In genomic region chr7:113095092-113095491, GRCm38 (mm10) we compare ENCODE assay signal across 29 mouse cellular contexts.
"Had no signal": no experiment of that assay in that cellular context is flagged by ENCODE, and none has a peak within 500 bp of the region (broad histone marks: within the 10 kb centered on the region; RNA-seq: fewer than 3 reads in every experiment).

No protein-coding gene starts in this region.

- H3K27ac ChIP-seq: embryonic facial prominence, embryonic 10.5 days; embryonic facial prominence, embryonic 12.5 days; embryonic facial prominence, embryonic 13.5 days; embryonic facial prominence, embryonic 15.5 days; forebrain, embryonic 12.5 days; forebrain, embryonic 13.5 days; forebrain, embryonic 15.5 days; gastrocnemius, adult 2 months; heart, adult 2 months; heart, embryonic 10.5 days had no signal

- H3K4me3 ChIP-seq: embryonic facial prominence, embryonic 10.5 days; embryonic facial prominence, embryonic 12.5 days; embryonic facial prominence, embryonic 13.5 days; embryonic facial prominence, embryonic 15.5 days; erythroblast, embryonic 14.5 days; forebrain, embryonic 12.5 days; forebrain, embryonic 13.5 days; forebrain, embryonic 15.5 days; gastrocnemius, adult 2 months; heart, adult 2 months; heart, embryonic 10.5 days had no signal

- DNase-seq: cerebellum, adult 2 months; cerebellum, adult 8-10 months; cerebellum, adult 9-10 months; cerebellum, adult 9-11 months; cerebellum, postnatal 10 days; cerebellum, postnatal 14 days; cerebellum, postnatal 25 days; cerebellum, postnatal 36 days; embryo, embryonic 11 days; forebrain, postnatal 0 days; gastrocnemius, adult 2 months; gastrocnemius, postnatal 10 days; gastrocnemius, postnatal 14 days; gastrocnemius, postnatal 25 days; gastrocnemius, postnatal 36 days; heart, adult 11 months; heart, adult 18-20 months; heart, adult 2 months had no signal

- H3K9me3 ChIP-seq: embryonic facial prominence, embryonic 10.5 days; embryonic facial prominence, embryonic 12.5 days; embryonic facial prominence, embryonic 13.5 days; embryonic facial prominence, embryonic 15.5 days; forebrain, embryonic 12.5 days; forebrain, embryonic 13.5 days; forebrain, embryonic 15.5 days; heart, embryonic 10.5 days had no signal

- H3K27me3 ChIP-seq: embryonic facial prominence, embryonic 12.5 days; embryonic facial prominence, embryonic 13.5 days; embryonic facial prominence, embryonic 15.5 days; forebrain, embryonic 13.5 days; forebrain, embryonic 15.5 days had no signal

- H3K9ac ChIP-seq: embryonic facial prominence, embryonic 12.5 days; embryonic facial prominence, embryonic 13.5 days; embryonic facial prominence, embryonic 15.5 days; forebrain, embryonic 12.5 days; forebrain, embryonic 13.5 days; forebrain, embryonic 15.5 days; forebrain, postnatal 0 days had no signal

- ATAC-seq: forebrain, embryonic 13.5 days; forebrain, embryonic 14.5 days; forebrain, embryonic 15.5 days; forebrain, embryonic 16.5 days; forebrain, postnatal 0 days had no signal

- H3K4me1 ChIP-seq: embryonic facial prominence, embryonic 10.5 days; embryonic facial prominence, embryonic 12.5 days; embryonic facial prominence, embryonic 13.5 days; embryonic facial prominence, embryonic 15.5 days; forebrain, embryonic 12.5 days; forebrain, embryonic 13.5 days; forebrain, embryonic 15.5 days; heart, embryonic 10.5 days had no signal

- H3K4me2 ChIP-seq: embryonic facial prominence, embryonic 12.5 days; embryonic facial prominence, embryonic 13.5 days; embryonic facial prominence, embryonic 15.5 days; forebrain, embryonic 12.5 days; forebrain, embryonic 13.5 days; forebrain, embryonic 15.5 days had no signal

- H3K36me3 ChIP-seq: embryonic facial prominence, embryonic 10.5 days; embryonic facial prominence, embryonic 12.5 days; embryonic facial prominence, embryonic 13.5 days; embryonic facial prominence, embryonic 15.5 days; forebrain, embryonic 12.5 days; forebrain, embryonic 15.5 days; heart, embryonic 10.5 days had no signal
